Mouse (Mus musculus) cortical plate, adult 2 months (tissue): ENCODE measurements at regions not wholly inside any gene's neighbourhood (a gene's known extent, or its start where the extent isn't known, plus 50 kb on each side); places are given as distances from the start of the nearest gene placed in this dataset.

Experiments
- CTCF ChIP-seq: fragments of 200-500 bp; IDR thresholded peaks from 2 replicates; pipeline ENCODE4 v1.5.1; 2011; ENCODE audit warnings: mild to moderate bottlenecking, control low read depth, low read length; ENCODE audit not compliant: insufficient read depth; ENCODE audit errors: extremely low read depth
- POLR2A ChIP-seq: fragments of 200-500 bp; IDR thresholded peaks from 2 replicates; pipeline ENCODE4 v1.6.1; 2011; ENCODE audit warnings: mild to moderate bottlenecking, low read length, control low read depth; ENCODE audit not compliant: insufficient read depth; ENCODE audit errors: extremely low read depth

DNA sequence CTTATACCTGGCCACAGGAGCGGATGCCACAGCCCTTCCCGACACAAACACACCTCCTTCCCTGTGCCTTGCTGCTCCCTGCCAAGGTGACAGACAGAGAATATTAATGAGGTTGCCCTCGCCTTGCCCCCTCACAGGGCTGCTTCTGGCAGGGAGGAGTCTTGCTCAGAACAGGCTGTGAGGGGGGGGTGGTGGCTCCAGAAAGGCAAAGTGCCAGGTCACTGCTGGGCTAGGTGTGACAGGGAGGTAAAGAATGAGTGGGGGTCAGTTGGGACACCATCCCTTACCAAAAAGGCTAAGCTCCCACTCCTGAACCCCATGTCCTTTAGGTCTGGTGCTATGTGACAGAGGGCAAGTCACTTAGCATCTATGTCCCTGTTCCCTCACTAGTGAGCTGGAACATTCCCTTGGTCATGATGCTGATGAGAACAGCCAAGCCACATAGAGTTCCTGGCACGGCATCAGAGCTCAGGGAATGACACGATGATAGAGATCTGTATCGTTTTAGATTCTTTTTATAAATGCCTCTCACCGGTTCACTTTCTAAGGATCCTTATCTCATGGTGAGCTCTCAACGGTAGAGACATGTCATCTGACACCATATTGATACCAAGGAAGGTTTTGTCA is 53.9 kb upstream of the Disp3 start:
- TF ChIP-seq CTCF (no peak), POLR2A (no peak)
